Mouse (Mus musculus) testis, postnatal 10 days (tissue): Measurements from ENCODE around the gene 1700019N19Rik.
A peak's percentile ranks its signal among the peaks of the same experiment; 100 is the strongest.

Experiments
- DNase-seq: peaks from one replicate; pipeline ENCODE4 v3.0.0; 2021; ENCODE audit warnings: low spot score

1700019N19Rik gene

GRCm38 (mm10) chr19:58806364-58806763 is 12.1 kb upstream of the 1700019N19Rik start:
- peak; percentile 83 for DNase-seq

GRCm38 (mm10) chr19:58805191-58805779 is 11.0 kb upstream of the 1700019N19Rik start:
- no peak for DNase-seq

GRCm38 (mm10) chr19:58795114-58795669 is 931 bp upstream of the 1700019N19Rik start:
- DNase-seq, result no peak

- DNase-seq, result no peak
Observed at GRCm38 (mm10) chr19:58789194-58789593, 5.1 kb downstream of the 1700019N19Rik start.

- DNase-seq, result no peak
Observed at GRCm38 (mm10) chr19:58783938-58784337, 10.3 kb downstream of the 1700019N19Rik start.

- no peak for DNase-seq
Observed at GRCm38 (mm10) chr19:58781566-58781965, 12.7 kb downstream of the 1700019N19Rik start.

GRCm38 (mm10) chr19:58776461-58776860 is 17.8 kb downstream of the 1700019N19Rik start:
- DNase-seq, result no peak

GRCm38 (mm10) chr19:58767329-58767728 is 26.9 kb downstream of the 1700019N19Rik start:
- DNase-seq, result no peak

- DNase-seq, result peak; percentile 86
Observed at GRCm38 (mm10) chr19:58762848-58763541, 31.3 kb downstream of the 1700019N19Rik start.

- DNase-seq, result no peak
Observed at GRCm38 (mm10) chr19:58762316-58762715, 31.9 kb downstream of the 1700019N19Rik start.

GRCm38 (mm10) chr19:58759423-58759822 is 34.8 kb downstream of the 1700019N19Rik start, which contains the start of gene Pnliprp2:
Gene Pnliprp2 (plus strand): TSS chr19:58759719.
- peak; percentile 56 for DNase-seq

- DNase-seq, result no peak
Observed at GRCm38 (mm10) chr19:58758871-58759270, 35.4 kb downstream of the 1700019N19Rik start.

- no peak for DNase-seq
Observed at GRCm38 (mm10) chr19:58751504-58751903, 42.8 kb downstream of the 1700019N19Rik start.

- DNase-seq, result peak; percentile 2
Observed at GRCm38 (mm10) chr19:58750822-58751221, 43.4 kb downstream of the 1700019N19Rik start.

GRCm38 (mm10) chr19:58747498-58748000 is 46.7 kb downstream of the 1700019N19Rik start:
- DNase-seq, result peak; percentile 36

GRCm38 (mm10) chr19:58743736-58744135 is 50.5 kb downstream of the 1700019N19Rik start:
- peak; percentile 27 for DNase-seq

- peak; percentile 19 for DNase-seq
Observed at GRCm38 (mm10) chr19:58742711-58743110, 51.5 kb downstream of the 1700019N19Rik start.

GRCm38 (mm10) chr19:58741036-58741435 is 53.2 kb downstream of the 1700019N19Rik start:
- DNase-seq, result peak; percentile 7

GRCm38 (mm10) chr19:58738111-58738510 is 56.1 kb downstream of the 1700019N19Rik start:
- peak; percentile 13 for DNase-seq
